Mouse (Mus musculus): ENCODE data around the gene Crocc2. TPM values are rescaled to one million over a fixed set of nuclear protein-coding genes. Genes with fewer than 3 reads are reported as not detected.
A peak's percentile ranks its signal among the peaks of the same experiment; 100 is the strongest.
"Not testable (repeated sequence)": the region's sequence is repeated elsewhere in the genome, so short reads cannot be mapped to it uniquely, and the experiment has no call there.

Crocc2 gene
- polyA plus RNA-seq, 1 experiment, result 0.09 TPM

DNA sequence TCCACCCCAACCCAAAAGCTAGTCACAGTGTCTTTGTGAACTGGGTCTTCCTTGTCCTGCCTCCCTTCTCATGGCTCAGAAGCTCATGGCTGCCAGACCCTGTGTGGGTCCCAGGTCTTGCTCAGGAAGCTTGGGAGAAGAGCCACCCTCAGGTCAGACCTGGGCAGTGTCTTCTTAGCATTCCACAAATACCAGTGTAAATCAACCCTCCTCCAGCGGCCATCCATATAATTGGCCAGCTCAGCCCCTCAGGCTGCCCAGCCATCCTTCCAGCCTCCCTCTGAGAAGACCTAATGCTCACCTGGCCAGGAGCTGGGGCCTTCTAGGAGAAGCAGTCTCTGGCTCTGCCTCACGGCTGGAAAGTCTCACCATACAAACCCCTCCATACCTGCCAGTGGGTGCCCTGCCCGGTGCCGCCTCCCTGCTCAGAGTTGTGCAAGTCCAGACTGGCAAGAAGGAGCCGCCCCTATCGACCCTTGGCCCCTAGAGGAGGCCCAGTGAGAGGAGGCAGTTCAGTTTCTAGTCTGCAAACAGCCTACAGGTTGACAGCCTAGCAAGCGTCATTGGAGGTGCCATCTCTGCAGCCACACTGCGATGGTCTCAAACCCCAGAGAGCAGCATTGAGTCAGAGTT, 7.9 kb upstream of the Crocc2 start, which contains the start of gene 2310007B03Rik:
Gene 2310007B03Rik, minus strand, starts transcription at position 448 of the 633 bp plus-strand sequence.
- DNase-seq (ENCODE audit: low read depth, low spot score), result no peak
- 31% methylated on average over 8 of the region's 8 CpGs for WGBS

- no peak for DNase-seq (ENCODE audit: low read depth, low spot score)
- 77% methylated on average over 8 of the region's 8 CpGs for WGBS
Observed at GRCm38 (mm10) chr1:93161350-93161749, 7.2 kb upstream of the Crocc2 start.

- 83% methylated on average over 10 of the region's 10 CpGs for WGBS
Observed at GRCm38 (mm10) chr1:93161921-93162320, 6.6 kb upstream of the Crocc2 start.

GRCm38 (mm10) chr1:93162588-93162987, 5.9 kb upstream of the Crocc2 start:
- 75% methylated on average over 7 of the region's 7 CpGs for WGBS

More at GRCm38 (mm10) chr1:93161921-93162320, 6.6 kb upstream of the Crocc2 start:
- DNase-seq (ENCODE audit: low read depth, low spot score), result no peak

DNA sequence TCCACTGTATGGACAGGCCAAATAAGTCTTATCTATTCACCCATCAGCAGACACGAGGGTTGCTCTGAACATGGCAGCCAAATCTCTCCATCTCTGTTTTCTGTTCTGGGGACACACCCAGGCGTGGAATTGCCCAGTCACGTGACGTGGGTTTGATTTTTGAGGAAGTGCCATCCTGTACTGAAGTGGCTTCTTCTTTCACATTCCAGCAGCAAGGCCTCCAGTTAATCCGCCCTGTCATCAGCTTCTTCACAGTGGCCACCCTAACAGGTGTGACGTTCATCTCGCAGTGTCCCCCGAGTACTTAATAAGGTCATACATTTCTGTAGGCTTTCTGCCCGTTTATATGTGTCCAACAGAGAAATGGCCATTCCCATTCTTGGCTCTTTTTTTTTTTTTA, 3.1 kb upstream of the Crocc2 start:
- DNase-seq (ENCODE audit: low read depth, low spot score), result no peak
- 58% methylated on average over 9 of the region's 9 CpGs for WGBS

More at GRCm38 (mm10) chr1:93162588-93162987, 5.9 kb upstream of the Crocc2 start:
- DNase-seq (ENCODE audit: low read depth, low spot score), result no peak

DNA sequence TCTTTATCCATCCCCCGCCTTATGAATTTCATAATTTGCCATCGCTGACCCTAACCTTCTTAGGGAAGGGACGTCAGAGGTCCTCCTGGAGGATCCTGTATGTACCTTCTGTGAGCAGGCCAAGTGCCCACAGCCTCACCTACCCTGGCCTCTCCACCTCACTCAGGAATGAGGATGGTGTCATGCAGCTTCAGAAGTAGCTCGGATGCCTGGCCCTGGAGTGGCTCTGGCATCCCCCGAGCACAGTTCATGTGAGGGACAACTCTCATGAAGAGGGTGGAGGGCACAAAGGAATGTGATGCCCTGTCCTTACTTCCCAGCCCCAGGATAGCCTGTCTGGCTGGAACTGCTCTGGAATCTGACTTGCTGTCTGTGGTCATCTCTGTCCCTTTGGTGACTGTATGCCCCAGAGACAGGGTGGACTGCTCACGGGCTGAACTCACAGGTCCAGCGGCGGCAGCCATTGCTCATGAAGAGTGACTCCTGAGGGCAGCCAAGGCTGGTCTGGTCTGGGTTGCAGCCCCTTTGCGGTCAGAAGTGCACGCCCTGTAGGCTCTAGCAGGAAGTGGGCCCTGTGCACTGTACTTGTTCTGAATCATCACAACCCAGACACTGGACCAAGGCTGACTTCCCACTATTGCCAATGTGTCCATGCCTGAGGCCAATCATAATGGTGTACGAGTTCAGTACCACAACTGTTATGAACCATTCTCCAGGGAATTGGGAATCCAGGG, 2.0 kb upstream of the Crocc2 start:
- 89% methylated on average over 11 of the region's 11 CpGs for WGBS
- DNase-seq (ENCODE audit: low read depth, low spot score), result no peak

GRCm38 (mm10) chr1:93173665-93174064, 5.1 kb downstream of the Crocc2 start:
- 46% methylated on average over 4 of the region's 4 CpGs for WGBS
- no peak for DNase-seq (ENCODE audit: low read depth, low spot score)

GRCm38 (mm10) chr1:93174399-93174798, 5.9 kb downstream of the Crocc2 start:
- DNase-seq (ENCODE audit: low read depth, low spot score), result peak; percentile 70
- under 1% methylated on average over 4 of the region's 4 CpGs for WGBS

- DNase-seq (ENCODE audit: low read depth, low spot score), result no peak
- 64% methylated on average over 6 of the region's 6 CpGs for WGBS
Observed at GRCm38 (mm10) chr1:93175849-93176248, 7.3 kb downstream of the Crocc2 start.

GRCm38 (mm10) chr1:93176525-93177332, 8.2 kb downstream of the Crocc2 start:
- WGBS, result 8% methylated on average over 44 of the region's 44 CpGs
- DNase-seq (ENCODE audit: low read depth, low spot score), result no peak

DNA sequence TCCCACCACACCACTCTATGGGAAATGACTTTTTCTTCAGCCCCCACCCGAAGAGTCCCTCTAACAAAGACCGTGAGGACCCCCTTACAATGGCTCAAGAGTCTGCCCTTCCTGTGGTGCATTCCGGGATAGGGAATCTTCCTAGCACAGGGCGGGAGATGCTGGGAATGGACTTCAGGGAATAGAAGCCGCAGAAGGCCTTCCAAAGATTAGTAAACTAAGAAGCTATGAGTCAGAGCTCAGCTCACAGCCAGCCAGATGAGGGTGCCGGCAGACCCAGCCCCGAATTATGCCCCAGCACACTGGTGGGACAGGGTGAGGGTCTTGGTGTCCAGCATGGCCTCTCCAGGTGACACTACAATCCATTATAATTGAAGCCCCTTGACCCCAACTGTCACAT, 13.8 kb downstream of the Crocc2 start:
- no peak for DNase-seq (ENCODE audit: low read depth, low spot score)
- 78% methylated on average over 7 of the region's 7 CpGs for WGBS

DNA sequence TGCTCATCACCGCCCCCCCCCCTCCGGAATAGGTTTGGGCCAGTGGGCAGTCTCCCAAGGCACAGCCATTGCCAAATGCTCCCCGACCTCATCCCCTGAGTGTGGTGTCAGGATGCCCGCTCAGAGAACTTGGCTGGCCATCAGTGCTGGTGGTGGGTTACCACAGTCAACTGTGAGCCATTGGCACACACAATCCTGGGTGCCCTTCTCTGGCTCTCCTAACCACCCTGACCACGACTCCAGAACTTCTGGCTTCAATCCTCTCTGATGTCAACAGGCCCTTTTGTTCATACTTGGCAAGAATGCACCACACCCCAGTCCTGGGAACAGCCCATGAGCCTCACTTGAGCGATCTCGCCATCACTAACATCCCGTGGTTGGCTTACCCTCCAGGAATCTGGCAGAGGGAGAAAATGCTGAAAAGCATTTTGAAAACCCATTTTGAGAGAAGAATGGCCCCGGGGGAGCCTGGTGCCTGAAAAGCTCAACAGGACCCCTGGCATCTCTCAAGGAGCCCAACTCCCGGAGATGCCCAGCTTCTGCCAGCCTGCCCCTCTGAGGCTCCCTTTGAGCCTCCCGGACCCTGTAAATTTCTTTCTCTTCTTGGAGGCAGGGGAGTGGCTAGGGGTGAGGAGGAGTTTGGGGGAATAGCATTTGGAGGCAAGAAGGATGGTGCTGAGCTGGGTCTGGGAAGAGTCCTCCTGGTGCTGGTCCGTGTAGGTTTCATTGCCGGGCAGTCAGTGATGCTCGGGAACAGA, 15.7 kb downstream of the Crocc2 start:
- WGBS, result 70% methylated on average over 14 of the region's 14 CpGs
- no peak for DNase-seq (ENCODE audit: low read depth, low spot score)

- no peak for DNase-seq (ENCODE audit: low read depth, low spot score)
- 17% methylated on average over 17 of the region's 17 CpGs for WGBS
Observed at GRCm38 (mm10) chr1:93190726-93191305, 22.3 kb downstream of the Crocc2 start.

- no peak for DNase-seq (ENCODE audit: low read depth, low spot score)
- 92% methylated on average over 3 of the region's 3 CpGs for WGBS
Observed at GRCm38 (mm10) chr1:93194961-93195360, 26.4 kb downstream of the Crocc2 start.

GRCm38 (mm10) chr1:93197454-93197853, 28.9 kb downstream of the Crocc2 start:
- WGBS, result 42% methylated on average over 2 of the region's 2 CpGs
- DNase-seq (ENCODE audit: low read depth, low spot score), result not testable (repeated sequence)

GRCm38 (mm10) chr1:93197916-93198315, 29.4 kb downstream of the Crocc2 start:
- WGBS, result 76% methylated on average over 3 of the region's 3 CpGs
- no peak for DNase-seq (ENCODE audit: low read depth, low spot score)

GRCm38 (mm10) chr1:93206277-93206970, 37.9 kb downstream of the Crocc2 start:
- WGBS, result 80% methylated on average over 12 of the region's 12 CpGs
- no peak for DNase-seq (ENCODE audit: low read depth, low spot score)

DNA sequence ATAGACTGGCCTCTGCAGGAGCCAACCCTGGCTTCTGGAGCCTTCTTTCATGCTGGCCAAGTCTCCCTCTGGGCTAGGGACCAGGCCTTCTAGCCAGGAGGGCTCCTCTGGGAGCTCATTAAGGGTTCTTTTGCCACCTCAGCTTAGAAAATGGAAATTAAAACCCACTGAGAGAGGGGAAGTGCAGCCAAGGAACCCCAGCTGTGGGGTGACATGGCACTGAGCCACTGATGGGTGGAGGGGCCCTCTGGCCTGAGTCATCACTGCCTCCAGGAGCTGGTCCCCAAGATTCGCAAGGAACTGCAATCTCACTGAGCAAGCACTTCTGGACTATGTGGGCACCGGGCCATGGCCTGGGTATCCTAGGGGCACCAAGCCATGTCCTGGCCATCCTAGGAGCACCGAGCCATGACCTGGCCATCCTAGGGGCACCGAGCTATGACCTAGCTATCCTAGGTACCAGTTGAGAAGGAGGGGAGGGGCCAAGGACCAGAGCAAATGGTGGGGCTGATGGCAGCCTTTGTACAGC, 39.1 kb downstream of the Crocc2 start:
- DNase-seq (ENCODE audit: low read depth, low spot score), result no peak
- WGBS, result 85% methylated on average over 4 of the region's 4 CpGs
